Mouse (Mus musculus) spleen, adult 18-20 months (tissue): ENCODE results near the gene Hmmr.

Experiments used
- DNase-seq, 2 experiments: peaks; one replicate each; pipeline ENCODE4 v3.0.0; 2022; ENCODE audit warnings: mixed read lengths in 2 of 2

Hmmr gene

DNA sequence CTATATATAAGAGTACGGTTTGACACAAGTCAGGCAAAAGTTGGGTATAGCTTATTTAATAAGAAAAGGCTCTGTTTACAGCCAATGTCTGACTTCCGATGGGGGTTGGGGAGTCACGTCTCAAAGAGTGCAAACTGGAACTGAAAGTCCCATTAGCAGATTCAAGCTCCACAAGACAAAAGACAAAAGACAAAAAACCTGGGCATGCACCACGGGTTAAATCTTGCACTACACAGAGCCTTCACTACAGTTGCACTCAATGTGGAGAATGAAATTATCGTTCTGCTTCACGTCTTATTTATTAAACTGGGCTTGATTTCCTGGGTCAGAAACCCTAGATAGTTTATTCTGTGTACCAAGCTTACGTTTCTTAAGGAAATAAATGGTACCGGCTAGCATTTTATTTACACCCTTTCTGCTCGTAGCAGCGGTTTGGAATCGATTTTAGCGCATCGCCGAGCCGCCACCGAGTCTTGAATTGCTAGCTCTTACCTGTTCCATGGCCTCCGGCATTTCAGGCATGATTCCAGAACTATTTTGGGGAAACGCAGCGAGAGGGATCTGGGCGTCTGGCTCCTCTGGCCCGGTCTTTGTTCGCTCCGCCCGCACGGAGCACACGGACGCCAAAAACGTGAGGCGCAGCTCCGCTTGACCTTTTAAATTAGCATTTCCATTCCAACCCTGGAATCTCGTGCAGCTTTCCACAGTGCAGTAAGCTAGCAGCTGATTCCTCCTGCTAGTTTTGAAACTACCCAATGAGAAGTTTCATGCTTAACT is 38.7 kb downstream of the Hmmr start:
- DNase-seq, result peak; percentile 19 to 54

GRCm38 (mm10) chr11:40693366-40693951 is 39.8 kb downstream of the Hmmr start:
- DNase-seq, result peak; percentile 17 to 44

- peak; percentile 88 to 90 for DNase-seq
Observed at GRCm38 (mm10) chr11:40692511-40693365, 40.5 kb downstream of the Hmmr start.

DNA sequence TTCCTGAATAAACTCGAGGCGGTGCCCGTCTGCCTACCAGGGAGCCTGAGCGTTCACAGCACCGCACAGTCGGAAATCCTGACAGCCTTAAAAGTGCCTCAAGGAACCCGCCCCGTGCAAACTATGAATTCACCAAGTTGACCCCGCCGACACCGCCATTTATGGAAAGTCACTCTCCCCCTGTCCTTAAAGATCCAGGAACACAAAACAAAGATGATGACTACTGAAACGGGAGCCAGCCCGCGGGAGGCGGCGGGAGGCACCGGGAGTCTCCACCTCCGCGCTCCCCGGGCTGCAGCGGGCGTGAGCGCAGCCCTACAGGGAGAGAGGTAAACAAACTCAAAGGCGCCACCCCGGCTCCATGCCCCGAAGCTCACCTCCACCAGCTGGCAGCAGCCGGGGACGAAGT is 41.1 kb downstream of the Hmmr start:
- DNase-seq, result no peak

- DNase-seq, result no peak
Observed at GRCm38 (mm10) chr11:40690444-40691127, 42.6 kb downstream of the Hmmr start.

GRCm38 (mm10) chr11:40683295-40683694 is 49.9 kb downstream of the Hmmr start:
- DNase-seq, result no peak

DNA sequence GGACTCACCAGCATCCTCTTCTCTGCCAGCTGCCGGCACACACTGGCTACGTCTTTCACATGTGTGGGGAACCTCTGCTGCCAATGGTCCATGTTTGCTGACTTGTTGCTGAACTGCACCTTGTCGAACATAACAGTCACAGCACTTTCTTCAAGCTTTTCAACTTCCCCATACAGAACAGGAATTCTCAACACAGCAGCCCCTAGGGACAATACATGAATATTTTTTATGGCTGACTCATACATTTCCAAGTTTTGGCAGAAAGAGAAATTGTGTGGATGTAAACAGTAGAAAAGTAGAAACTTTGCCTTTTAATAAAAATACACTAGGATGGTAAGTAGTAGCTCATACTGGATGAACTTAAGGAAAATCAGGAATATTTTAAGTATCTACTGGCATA is 50.8 kb downstream of the Hmmr start:
- no peak for DNase-seq

DNA sequence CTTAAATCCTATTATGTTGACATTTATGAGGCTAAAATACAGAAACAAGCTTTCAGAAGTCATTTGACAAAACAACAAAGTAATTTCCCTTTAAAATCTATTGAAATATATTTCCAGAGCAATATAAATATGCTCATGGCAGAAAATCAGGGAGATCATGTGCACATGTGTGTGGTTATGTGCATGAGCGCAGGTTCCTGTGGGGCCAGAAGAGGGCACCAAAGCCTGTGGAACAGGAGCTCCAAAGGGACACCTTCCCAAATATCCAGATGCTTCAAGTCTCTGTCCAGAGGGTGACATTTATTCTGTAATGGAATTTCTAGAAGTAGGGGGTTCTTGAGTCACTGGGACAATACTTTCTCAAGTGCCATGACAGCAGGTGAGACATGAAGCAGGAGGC is 56.1 kb downstream of the Hmmr start:
- no peak for DNase-seq

- no peak for DNase-seq
Observed at GRCm38 (mm10) chr11:40675014-40675730, 58.0 kb downstream of the Hmmr start.
